Mouse (Mus musculus) C2C12 (cell line): ENCODE results near the gene Msln.

Experiments used
- CTCF ChIP-seq: IDR thresholded peaks from one replicate; pipeline ENCODE4 v1.5.1; 2011; ENCODE audit not compliant: control insufficient read depth, insufficient read depth, insufficient read length
- FOSL1 ChIP-seq: IDR thresholded peaks from one replicate; pipeline ENCODE4 v1.8.0; 2011; ENCODE audit warnings: mild to moderate bottlenecking, low read length; ENCODE audit not compliant: poor library complexity, insufficient read depth, severe bottlenecking
- MYOD1 ChIP-seq: IDR thresholded peaks from one replicate; pipeline ENCODE4 v1.6.1; 2011; ENCODE audit warnings: low read depth; ENCODE audit not compliant: control insufficient read depth, insufficient read length
- MYOG ChIP-seq: IDR thresholded peaks from one replicate; pipeline ENCODE4 v1.6.1; 2011; ENCODE audit not compliant: control insufficient read depth, insufficient read length; ENCODE audit errors: extremely low read depth

DNA sequence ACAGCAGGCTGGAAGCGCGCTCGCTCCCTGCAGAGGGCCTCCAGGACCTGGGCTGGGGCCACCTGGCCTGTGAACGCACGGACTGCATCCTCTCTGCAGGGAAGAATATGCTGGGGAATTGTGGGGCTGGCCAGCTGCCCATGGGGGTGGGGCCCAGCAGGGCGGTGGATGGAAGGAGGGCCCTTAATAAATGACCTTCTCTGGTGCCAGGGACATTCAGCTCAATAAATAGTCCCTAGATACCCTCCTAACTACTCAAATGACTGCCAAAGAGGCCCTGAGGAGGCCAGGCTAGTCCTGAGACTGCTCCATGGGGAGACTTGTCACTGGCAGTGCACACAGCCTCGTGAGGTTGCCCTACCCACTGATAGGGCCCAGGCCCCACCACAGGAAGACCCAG, 28.9 kb upstream of the Msln start:
- TF ChIP-seq MYOG (no peak), FOSL1 (no peak), CTCF (no peak), MYOD1 (no peak)
